Mouse (Mus musculus): ENCODE data around the gene Lrwd1.

Gene Lrwd1

GRCm38 (mm10) chr5:136091927-136092326, 43.9 kb downstream of the Lrwd1 start:
- DNase-seq (ENCODE audit: low spot score in 2 of 2): no peak

- no peak for DNase-seq (ENCODE audit: low spot score in 2 of 2)
Observed at GRCm38 (mm10) chr5:136088821-136089575, 46.9 kb downstream of the Lrwd1 start.

- no peak for DNase-seq (ENCODE audit: low spot score in 2 of 2)
Observed at GRCm38 (mm10) chr5:136086290-136086689, 49.6 kb downstream of the Lrwd1 start.

DNA sequence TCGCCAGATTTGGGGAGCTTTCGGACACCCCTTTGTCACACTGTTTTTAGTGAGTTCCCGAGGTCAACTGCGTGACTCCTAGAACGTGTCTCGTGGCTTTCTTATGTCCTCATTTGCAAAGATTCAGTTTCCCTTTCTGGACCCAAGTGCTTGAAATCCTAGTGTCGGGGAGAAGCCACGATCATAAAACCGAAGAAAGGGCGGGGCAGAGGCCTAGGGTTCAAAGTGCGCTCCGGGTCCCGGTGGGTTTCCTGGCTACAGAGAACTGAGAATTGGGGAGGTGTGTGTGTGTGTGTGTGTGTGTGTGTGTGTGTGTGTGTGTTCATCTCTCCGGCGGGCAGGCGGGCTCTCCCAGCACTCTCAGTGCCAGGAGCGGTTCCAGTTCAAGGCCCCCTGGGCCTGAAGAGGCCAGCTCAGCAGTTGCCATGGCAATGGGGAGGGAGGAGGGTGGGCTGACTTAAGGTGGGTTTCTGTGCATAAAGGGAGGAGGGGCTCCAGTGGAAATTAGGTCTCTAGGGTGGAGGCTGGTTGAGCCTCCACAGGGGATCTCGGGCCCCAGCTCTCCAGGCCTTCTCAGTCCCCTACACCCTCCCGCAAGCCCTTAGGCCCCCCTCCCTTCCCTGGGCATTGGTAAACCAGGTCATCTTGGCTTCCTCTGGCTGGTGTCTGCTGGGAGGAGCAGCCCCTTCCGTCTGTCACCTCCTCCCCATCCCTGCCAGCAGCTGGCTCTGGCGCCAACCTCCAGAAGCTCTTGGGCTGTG, 50.8 kb downstream of the Lrwd1 start:
- no peak for DNase-seq (ENCODE audit: low spot score in 2 of 2)

- DNase-seq (ENCODE audit: low spot score in 2 of 2): no peak
Observed at GRCm38 (mm10) chr5:136084144-136084881, 51.6 kb downstream of the Lrwd1 start.

DNA sequence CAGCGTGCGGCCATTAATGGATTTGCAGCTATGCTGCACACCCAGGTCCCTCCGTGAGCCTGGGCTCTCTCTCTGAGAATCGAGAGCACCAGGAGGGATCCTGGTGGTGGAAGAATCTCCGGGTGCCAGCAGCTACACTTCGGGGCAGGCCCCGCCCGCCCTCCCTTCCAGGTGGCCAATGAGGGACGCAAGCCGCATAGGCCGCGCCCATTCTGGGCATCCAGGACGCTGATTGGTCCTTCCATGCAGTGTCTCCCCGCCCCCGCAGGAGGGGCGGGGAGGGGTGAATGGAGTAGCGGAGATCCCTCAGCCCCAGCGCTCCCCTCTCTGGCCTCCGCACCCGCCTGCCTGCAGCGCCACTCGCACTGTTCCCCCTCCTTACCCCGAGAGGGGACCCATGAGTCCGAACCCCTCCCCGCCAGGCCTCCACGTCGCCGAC, 52.2 kb downstream of the Lrwd1 start, which contains the start of gene Rasa4:
TSS of gene Rasa4 (plus strand) at position 248 of the 439 bp plus-strand sequence.
- peak; percentile 86 to 93 for DNase-seq (ENCODE audit: low spot score in 2 of 2)

GRCm38 (mm10) chr5:136082345-136082744, 53.5 kb downstream of the Lrwd1 start:
- no peak for DNase-seq (ENCODE audit: low spot score in 2 of 2)

DNA sequence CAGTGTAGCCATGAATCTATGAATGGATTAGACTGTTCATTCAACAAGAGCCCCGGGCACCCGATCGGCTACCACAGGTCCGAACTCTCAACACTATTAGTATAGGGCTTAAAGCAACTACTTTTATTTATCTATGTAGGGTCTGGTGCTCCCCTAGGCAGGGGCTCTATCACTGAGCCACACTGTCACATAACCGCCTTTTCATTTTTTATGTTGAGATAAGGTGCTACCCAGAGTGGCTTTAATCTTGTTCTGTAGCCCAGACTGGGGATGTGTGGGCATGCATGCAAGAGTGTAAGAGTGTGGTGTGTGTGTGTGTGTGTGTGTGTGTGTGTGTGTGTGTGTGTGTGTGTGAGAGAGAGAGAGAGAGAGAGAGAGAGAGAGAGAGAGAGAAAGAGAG, 57.7 kb downstream of the Lrwd1 start:
- DNase-seq (ENCODE audit: low spot score in 2 of 2): no peak

DNA sequence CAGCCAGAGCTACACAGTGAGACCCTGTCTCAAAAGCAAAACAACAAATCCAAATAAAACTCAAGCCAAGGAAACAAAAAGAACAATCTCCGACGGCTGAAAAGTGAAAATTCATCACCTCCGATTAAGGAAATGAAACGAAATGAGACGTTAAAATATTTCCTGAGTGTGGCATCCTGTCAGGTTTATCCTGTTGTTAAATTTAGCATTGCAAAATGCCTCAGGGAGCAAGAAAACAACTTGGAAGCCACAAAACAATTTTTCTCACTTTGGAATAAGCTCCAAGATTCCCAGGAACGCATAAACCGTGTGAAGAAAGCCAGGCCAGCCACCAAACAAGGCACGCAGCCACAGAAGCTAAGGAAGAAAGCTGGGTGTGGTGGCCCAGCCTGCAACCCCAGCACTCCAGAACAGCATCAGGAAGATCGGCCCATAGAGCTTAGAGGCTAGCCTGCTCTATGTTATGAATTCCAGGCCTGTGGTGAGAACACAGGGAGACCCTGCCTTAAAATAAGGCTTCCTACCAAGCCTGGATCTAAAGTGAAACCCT, 58.8 kb downstream of the Lrwd1 start:
- DNase-seq (ENCODE audit: low spot score in 2 of 2): no peak

DNA sequence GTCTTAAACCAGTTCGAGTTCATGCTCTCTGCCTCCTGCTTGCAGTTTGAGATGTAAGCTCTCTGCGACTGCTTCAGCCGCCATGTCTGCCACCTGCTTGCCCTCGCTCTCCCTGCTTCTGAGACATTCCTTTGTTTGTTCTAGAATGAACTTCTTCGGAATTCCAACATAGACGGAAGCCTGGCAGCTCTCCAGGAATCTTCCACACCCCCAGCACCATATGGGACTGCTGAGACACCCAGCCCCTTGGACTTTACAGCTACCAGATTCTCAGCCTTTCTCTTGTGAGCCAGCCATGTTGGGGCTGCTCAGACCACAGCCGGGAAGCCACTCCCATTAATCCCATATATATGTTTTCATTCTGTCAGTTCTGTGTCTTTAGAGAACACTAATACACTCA, 59.6 kb downstream of the Lrwd1 start:
- DNase-seq (ENCODE audit: low spot score in 2 of 2): no peak

- no peak for DNase-seq (ENCODE audit: low spot score in 2 of 2)
Observed at GRCm38 (mm10) chr5:136075076-136075475, 60.8 kb downstream of the Lrwd1 start.

DNA sequence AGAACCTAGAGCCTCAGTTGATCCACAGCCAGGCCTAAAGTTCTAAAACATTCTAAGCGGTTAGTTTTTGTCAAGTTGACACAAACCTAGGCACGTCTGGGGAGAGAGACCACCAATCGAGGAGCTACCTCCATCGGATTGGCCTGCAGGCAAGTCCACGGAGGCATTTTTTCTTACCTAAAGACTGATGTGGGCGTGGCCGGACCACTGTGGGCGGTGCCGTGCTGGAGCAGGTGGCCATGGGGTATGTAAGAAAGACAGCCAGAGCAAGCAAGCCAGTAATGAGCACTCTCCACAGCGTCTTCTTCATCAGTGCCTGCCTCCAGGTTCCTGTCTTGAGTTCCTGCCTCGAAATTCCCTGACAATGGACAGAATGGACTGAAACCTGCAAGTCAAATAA, 62.3 kb downstream of the Lrwd1 start:
- no peak for DNase-seq (ENCODE audit: low spot score in 2 of 2)

DNA sequence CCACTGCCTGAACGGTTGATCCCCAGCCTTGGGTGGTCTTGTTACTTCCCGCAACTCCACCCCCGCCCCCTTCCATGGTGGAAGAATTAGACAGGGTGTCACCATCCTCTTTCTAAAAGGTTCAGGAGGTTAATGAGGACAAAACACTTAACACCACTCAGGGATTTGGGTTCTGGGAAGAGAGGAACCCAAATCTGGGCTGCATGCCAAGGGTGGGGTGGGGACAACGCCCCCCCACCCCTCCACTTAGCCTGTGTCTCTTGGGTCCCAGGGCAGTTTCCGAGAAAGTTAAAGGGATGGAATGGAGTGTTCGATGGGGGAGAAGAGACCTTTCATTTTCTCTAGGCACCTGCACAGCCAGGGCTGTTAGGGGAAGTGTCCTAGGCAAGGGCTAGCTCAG, 62.8 kb downstream of the Lrwd1 start:
- DNase-seq (ENCODE audit: low spot score in 2 of 2): no peak
